Mouse (Mus musculus) cerebellum, adult (tissue): ENCODE measurements around the gene Atoh8.

Experiments
- ATAC-seq: cut with Nextera tagmentation; 2 replicates; pipeline ENCODE4 v1.9.2; 2017; ENCODE audit warnings: mild to moderate bottlenecking, moderate library complexity, mixed read lengths; ENCODE audit not compliant: insufficient number of reproducible peaks, low FRiP score, low TSS enrichment

Atoh8 gene

GRCm38 (mm10) chr6:72232411-72232810, 3.0 kb downstream of the Atoh8 start:
- no peak for ATAC-seq

- ATAC-seq, result no peak
Observed at GRCm38 (mm10) chr6:72230875-72231274, 4.5 kb downstream of the Atoh8 start.

- no peak for ATAC-seq
Observed at GRCm38 (mm10) chr6:72227665-72228265, 7.6 kb downstream of the Atoh8 start.

- no peak for ATAC-seq
Observed at GRCm38 (mm10) chr6:72227011-72227410, 8.4 kb downstream of the Atoh8 start.

- ATAC-seq, result no peak
Observed at GRCm38 (mm10) chr6:72225686-72226085, 9.7 kb downstream of the Atoh8 start.

- no peak for ATAC-seq
Observed at GRCm38 (mm10) chr6:72223892-72224291, 11.5 kb downstream of the Atoh8 start.

- no peak for ATAC-seq
Observed at GRCm38 (mm10) chr6:72222876-72223275, 12.5 kb downstream of the Atoh8 start.

- ATAC-seq, result no peak
Observed at GRCm38 (mm10) chr6:72222271-72222724, 13.1 kb downstream of the Atoh8 start.

- ATAC-seq, result no peak
Observed at GRCm38 (mm10) chr6:72221271-72221670, 14.1 kb downstream of the Atoh8 start.

- ATAC-seq, result no peak
Observed at GRCm38 (mm10) chr6:72219549-72219948, 15.8 kb downstream of the Atoh8 start.

- ATAC-seq, result no peak
Observed at GRCm38 (mm10) chr6:72218281-72218680, 17.1 kb downstream of the Atoh8 start.

- ATAC-seq, result no peak
Observed at GRCm38 (mm10) chr6:72217415-72217784, 18.0 kb downstream of the Atoh8 start.

GRCm38 (mm10) chr6:72216681-72217414, 18.5 kb downstream of the Atoh8 start:
- peak; percentile 75 for ATAC-seq

GRCm38 (mm10) chr6:72215582-72215981, 19.8 kb downstream of the Atoh8 start:
- no peak for ATAC-seq

- ATAC-seq, result peak; percentile 49; the same call in 1 of the 2 replicates
Observed at GRCm38 (mm10) chr6:72211360-72211759, 24.0 kb downstream of the Atoh8 start.

- ATAC-seq, result no peak
Observed at GRCm38 (mm10) chr6:72210823-72211222, 24.6 kb downstream of the Atoh8 start.

- ATAC-seq, result no peak
Observed at GRCm38 (mm10) chr6:72209738-72210137, 25.6 kb downstream of the Atoh8 start.

- peak; percentile 34; the same call in 1 of the 2 replicates for ATAC-seq
Observed at GRCm38 (mm10) chr6:72208406-72209045, 26.9 kb downstream of the Atoh8 start.

- ATAC-seq, result no peak
Observed at GRCm38 (mm10) chr6:72206021-72206420, 29.4 kb downstream of the Atoh8 start.

- no peak for ATAC-seq
Observed at GRCm38 (mm10) chr6:72204858-72205257, 30.5 kb downstream of the Atoh8 start.

GRCm38 (mm10) chr6:72203279-72203678, 32.1 kb downstream of the Atoh8 start:
- no peak for ATAC-seq
